Mouse (Mus musculus) spleen, adult 2 months (tissue): Measurements from ENCODE around the gene Hprt. TPM values are rescaled to one million over a fixed set of nuclear protein-coding genes. Genes with fewer than 3 reads are reported as not detected.

Experiments used
- DNase-seq, 2 experiments: peaks; one replicate each; pipeline versions ENCODE4 v3.0.0 to v3.0.0-alpha.2; 2012 to 2021; ENCODE audit warnings: low spot score in 2 of 2, low read depth in 1 of 2
- H3K27ac ChIP-seq: fragments of 200-500 bp; 2 replicates; pipeline ENCODE4 v1.5.1; 2012; ENCODE audit warnings: low read length, inconsistent platforms; ENCODE audit not compliant: insufficient read depth
- H3K27me3 ChIP-seq: fragments of 200-500 bp; 2 replicates; pipeline ENCODE4 v1.6.1; 2012; ENCODE audit warnings: mild to moderate bottlenecking, moderate library complexity, low read length, inconsistent platforms; ENCODE audit not compliant: control insufficient read depth, insufficient read depth
- H3K36me3 ChIP-seq: fragments of 200-500 bp; 2 replicates; pipeline ENCODE4 v1.6.1; 2012; ENCODE audit warnings: mild to moderate bottlenecking, low read length, inconsistent platforms; ENCODE audit not compliant: control insufficient read depth, insufficient read depth
- H3K4me1 ChIP-seq: fragments of 200-500 bp; 2 replicates; pipeline ENCODE4 v1.6.1; 2011; ENCODE audit warnings: inconsistent platforms; ENCODE audit not compliant: control insufficient read depth, insufficient read depth, insufficient read length
- H3K4me3 ChIP-seq: fragments of 200-500 bp; 2 replicates; pipeline ENCODE4 v1.5.1; 2011; ENCODE audit warnings: mild to moderate bottlenecking, inconsistent platforms; ENCODE audit not compliant: insufficient read depth, insufficient read length; ENCODE audit errors: extremely low read depth
- CTCF ChIP-seq: fragments of 200-500 bp; IDR thresholded peaks from 2 replicates; pipeline ENCODE4 v1.5.1; 2011; ENCODE audit warnings: mild to moderate bottlenecking, inconsistent platforms; ENCODE audit not compliant: insufficient read depth, insufficient read length, insufficient replicate concordance; ENCODE audit errors: extremely low read depth
- POLR2A ChIP-seq: fragments of 200-500 bp; IDR thresholded peaks from 2 replicates; pipeline ENCODE4 v1.6.1; 2011; ENCODE audit warnings: low read depth, low read length, inconsistent platforms
- WGBS: fragments of 180-500 bp; shearing (Covaris S2); methylation state at CpG from one replicate; pipeline ENCODE4 v1.1.7; 2018; 5-methylcytosine and 5-hydroxymethylcytosine counted together
- polyA plus RNA-seq: library from polyadenylated mRNA; depleted of rRNA; stranded (reverse); fragments of >200 nt; gene quantifications from 2 replicates; pipeline ENCODE4 v1.2.3, GENCODE M21; 2012; rRNA removed

Hprt gene
- polyA plus RNA-seq, result 5.7 and 6.1 TPM in 2 replicates

GRCm38 (mm10) chrX:52987905-52988783, at the start of gene Hprt:
Hprt (plus strand) TSS chrX:52988137.
- 37% methylated on average over 72 of the region's 72 CpGs for WGBS
- H3K27me3 ChIP-seq, result no peaks in the 10 kb centered on the region
- DNase-seq, result peak; percentile 74 to 87
- H3K27ac ChIP-seq, result peak within 1 kb of the TSS; percentile 90
- TF ChIP-seq CTCF, result no peak
- peak; percentile 89 for TF ChIP-seq POLR2A
- peak within 1 kb of the TSS; percentile 71 for H3K4me3 ChIP-seq
- peaks cover 3% of the 10 kb centered on the region; the same call in 1 of the 2 replicates for H3K4me1 ChIP-seq
- no peaks in the 10 kb centered on the region for H3K36me3 ChIP-seq

- no peak for TF ChIP-seq CTCF
- H3K4me1 ChIP-seq, result no peaks in the 10 kb centered on the region
- DNase-seq, result no peak
- H3K27me3 ChIP-seq, result no peaks in the 10 kb centered on the region
- no peak overlapping the region for H3K27ac ChIP-seq
- no peak overlapping the region for H3K4me3 ChIP-seq
- WGBS, result 87% methylated on average over 5 of the region's 5 CpGs
- H3K36me3 ChIP-seq, result peaks cover 5% of the 10 kb centered on the region; the same call in 1 of the 2 replicates
Observed at GRCm38 (mm10) chrX:52945509-52945908, 42.4 kb upstream of the Hprt start.

- WGBS, result 56% methylated on average over 2 of the region's 2 CpGs
- H3K4me3 ChIP-seq, result no peak overlapping the region
- no peak overlapping the region for H3K27ac ChIP-seq
- DNase-seq, result peak in 1 of 2 experiments; percentile 9
- peaks cover 3% of the 10 kb centered on the region; the same call in 1 of the 2 replicates for H3K36me3 ChIP-seq
- H3K4me1 ChIP-seq, result no peaks in the 10 kb centered on the region
- TF ChIP-seq CTCF (no peak), POLR2A (no peak)
- no peaks in the 10 kb centered on the region for H3K27me3 ChIP-seq
Observed at GRCm38 (mm10) chrX:52949713-52950112, 38.2 kb upstream of the Hprt start.

- Histone ChIP-seq H3K27me3 (no peaks in the 10 kb centered on the region), H3K4me1 (no peaks in the 10 kb centered on the region), H3K4me3 (no peak overlapping the region), H3K36me3 (peaks cover 2% of the 10 kb centered on the region; the same call in 1 of the 2 replicates), H3K27ac (no peak overlapping the region)
- TF ChIP-seq POLR2A, result no peak
- no peak for TF ChIP-seq CTCF
- no peak for DNase-seq
- 85% methylated on average over 4 of the region's 4 CpGs for WGBS
Observed at GRCm38 (mm10) chrX:52956942-52957341, 31.0 kb upstream of the Hprt start.

GRCm38 (mm10) chrX:52961559-52962110, 26.3 kb upstream of the Hprt start:
- no peak overlapping the region for H3K27ac ChIP-seq
- H3K36me3 ChIP-seq, result no peaks in the 10 kb centered on the region
- TF ChIP-seq CTCF (no peak), POLR2A (no peak)
- 92% methylated on average over 5 of the region's 5 CpGs for WGBS
- no peaks in the 10 kb centered on the region for H3K4me1 ChIP-seq
- no peaks in the 10 kb centered on the region for H3K27me3 ChIP-seq
- no peak overlapping the region for H3K4me3 ChIP-seq
- DNase-seq, result no peak

- TF ChIP-seq POLR2A (no peak), CTCF (no peak)
- no peaks in the 10 kb centered on the region for H3K27me3 ChIP-seq
- no peak overlapping the region for H3K27ac ChIP-seq
- H3K4me1 ChIP-seq, result no peaks in the 10 kb centered on the region
- no peak for DNase-seq
- WGBS, result 79% methylated on average over 2 of the region's 2 CpGs
- H3K36me3 ChIP-seq, result no peaks in the 10 kb centered on the region
- no peak overlapping the region for H3K4me3 ChIP-seq
Observed at GRCm38 (mm10) chrX:52965149-52965548, 22.8 kb upstream of the Hprt start.

- 40% methylated on average over 3 of the region's 3 CpGs for WGBS
- DNase-seq, result peak in 1 of 2 experiments; percentile 10
- no peaks in the 10 kb centered on the region for H3K36me3 ChIP-seq
- peaks cover 4% of the 10 kb centered on the region; the same call in 1 of the 2 replicates for H3K4me1 ChIP-seq
- H3K27ac ChIP-seq, result no peak overlapping the region
- H3K27me3 ChIP-seq, result no peaks in the 10 kb centered on the region
- H3K4me3 ChIP-seq, result no peak overlapping the region
- no peak for TF ChIP-seq POLR2A
- no peak for TF ChIP-seq CTCF
Observed at GRCm38 (mm10) chrX:52971211-52972006, 16.5 kb upstream of the Hprt start.
